Comparison of ENCODE assay signal across 27 mouse cellular contexts in the genomic region with DNA sequence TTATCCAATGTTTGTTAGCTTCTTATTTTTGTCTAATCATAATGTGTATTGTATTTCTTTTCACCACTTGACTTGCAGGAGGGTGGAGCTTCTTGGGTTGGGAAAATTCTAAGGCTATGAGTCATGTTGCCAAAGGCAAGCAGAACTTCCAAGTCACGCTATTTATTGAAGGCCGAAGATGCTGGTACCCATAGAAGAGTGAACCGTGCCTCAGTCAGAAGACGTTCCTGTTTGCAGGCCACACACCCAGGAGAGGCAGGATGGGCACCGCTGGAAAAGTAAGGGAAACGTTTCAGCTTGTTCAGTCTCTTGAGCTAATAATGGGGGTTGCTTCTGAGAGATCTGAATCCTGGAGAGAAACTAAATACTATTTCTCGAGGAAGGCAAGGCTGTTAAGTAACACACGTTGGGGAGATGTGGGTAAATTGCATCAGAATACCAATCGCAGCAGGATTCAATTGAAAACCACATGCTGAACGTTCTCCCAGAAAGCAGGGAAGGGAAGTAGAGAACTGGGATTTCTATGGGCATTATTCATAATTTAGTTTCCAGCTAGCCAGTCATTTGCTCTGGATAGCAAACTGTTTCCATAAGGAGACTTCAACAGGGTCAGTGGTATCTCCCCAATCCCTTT. TPM values are rescaled to one million over a fixed set of nuclear protein-coding genes. Genes with fewer than 3 reads are reported as not detected.
A peak's percentile ranks its signal among the peaks of the same experiment; 100 is the strongest.
DNase-seq lines count a peak whose midpoint lies in the region; ATAC-seq lines count a peak whose summit lies in the region.
"Had no signal": no experiment of that assay in that cellular context is flagged by ENCODE, and none has a peak within 500 bp of the region (broad histone marks: within the 10 kb centered on the region; RNA-seq: fewer than 3 reads in every experiment).

A gene (plus strand): TSS at position 130 of the 634 bp plus-strand sequence.

- 0 out of 2 replicates have a peak within 1 kb of the TSS, but pooled peaks have one; percentile 22 for H3K27ac ChIP-seq in limb, embryonic 13.5 days
- no peak within 1 kb of the TSS for H3K27ac ChIP-seq in intestine, embryonic 15.5 days
- H3K27ac ChIP-seq: heart, embryonic 10.5 days; hindbrain, embryonic 10.5 days; kidney, postnatal 0 days; liver, embryonic 13.5 days; lung, embryonic 15.5 days; midbrain, embryonic 12.5 days; neural tube, embryonic 13.5 days had no signal

- 56% methylated on average over 10 of the region's 10 CpGs for WGBS in limb, embryonic 13.5 days
- WGBS in intestine, embryonic 15.5 days: 80% methylated on average over 10 of the region's 10 CpGs

- no peak within 1 kb of the TSS for H3K4me2 ChIP-seq in limb, embryonic 13.5 days (replicated peaks)
- H3K4me2 ChIP-seq in intestine, embryonic 15.5 days (replicated peaks): no peak within 1 kb of the TSS
- H3K4me2 ChIP-seq: liver, embryonic 13.5 days; lung, embryonic 15.5 days; midbrain, embryonic 12.5 days; neural tube, embryonic 13.5 days had no signal

- H3K9ac ChIP-seq in limb, embryonic 13.5 days: no peak within 1 kb of the TSS
- H3K9ac ChIP-seq in intestine, embryonic 15.5 days: no peak within 1 kb of the TSS
- H3K9ac ChIP-seq: liver, embryonic 13.5 days; lung, embryonic 15.5 days; midbrain, embryonic 12.5 days; neural tube, embryonic 13.5 days had no signal

- no peaks in the 10 kb centered on the region for H3K36me3 ChIP-seq in limb, embryonic 13.5 days
- no peaks in the 10 kb centered on the region for H3K36me3 ChIP-seq in intestine, embryonic 15.5 days
- H3K36me3 ChIP-seq: heart, embryonic 10.5 days; hindbrain, embryonic 10.5 days; liver, embryonic 13.5 days; lung, embryonic 15.5 days; midbrain, embryonic 12.5 days; neural tube, embryonic 13.5 days had no signal

- DNase-seq in adrenal gland, postnatal 4 days (ENCODE audit: low spot score in 2 of 2): no peak
- DNase-seq in adrenal gland, adult 2 months: no peak
- DNase-seq in 3134 (ENCODE audit: extremely low read depth, insufficient read length, low spot score) (peak; percentile 73), R1 (ENCODE audit: low read depth, low spot score) (peak; percentile 27)
- DNase-seq in kidney, postnatal 14 days: no peak
- DNase-seq: cerebellum, adult 11 months; cerebellum, postnatal 10 days; kidney, adult 18-20 months; layer of hippocampus, postnatal 36 days; liver, embryonic 13.5 days; spleen, adult 18-20 months; thymus, adult 18-20 months; thymus, postnatal 4 days had no signal

- H3K4me1 ChIP-seq in limb, embryonic 13.5 days: no peaks in the 10 kb centered on the region
- H3K4me1 ChIP-seq in intestine, embryonic 15.5 days (replicated peaks): no peaks in the 10 kb centered on the region
- H3K4me1 ChIP-seq: heart, embryonic 10.5 days; liver, embryonic 13.5 days had no signal

- no peaks in the 10 kb centered on the region; the same call in 1 of the 2 replicates for H3K9me3 ChIP-seq in limb, embryonic 13.5 days
- no peaks in the 10 kb centered on the region for H3K9me3 ChIP-seq in intestine, embryonic 15.5 days
- H3K9me3 ChIP-seq: heart, embryonic 10.5 days; hindbrain, embryonic 10.5 days; liver, embryonic 13.5 days; lung, embryonic 15.5 days; midbrain, embryonic 12.5 days; neural tube, embryonic 13.5 days had no signal

- no peak for ATAC-seq in limb, embryonic 13.5 days (ENCODE audit: low FRiP score, low read depth)
- no peak for ATAC-seq in intestine, embryonic 15.5 days
- ATAC-seq: forebrain, embryonic 16.5 days had no signal

- H3K27me3 ChIP-seq in limb, embryonic 13.5 days: no peaks in the 10 kb centered on the region
- no peaks in the 10 kb centered on the region for H3K27me3 ChIP-seq in intestine, embryonic 15.5 days (replicated peaks)
- H3K27me3 ChIP-seq: liver, embryonic 13.5 days; lung, embryonic 15.5 days; midbrain, embryonic 12.5 days; neural tube, embryonic 13.5 days had no signal

- no peak within 1 kb of the TSS for H3K4me3 ChIP-seq in limb, embryonic 13.5 days
- H3K4me3 ChIP-seq in intestine, embryonic 15.5 days (replicated peaks): no peak within 1 kb of the TSS
- H3K4me3 ChIP-seq: erythroblast, embryonic 14.5 days; heart, embryonic 10.5 days; hindbrain, embryonic 10.5 days; liver, embryonic 13.5 days; lung, embryonic 15.5 days; midbrain, embryonic 12.5 days; neural tube, embryonic 13.5 days had no signal

RNA-seq across cellular contexts. Expression of the gene that starts here (rescaled TPM):
- 10 to 100 TPM; 22.2 to 29.2 TPM for total RNA-seq in adrenal gland, postnatal 4 days (2021)
- 10 to 100 TPM in 1 of 2 experiments, 1 to 10 TPM in 1; 8.4 to 61.8 TPM for total RNA-seq in adrenal gland, adult 2 months (2021)
- 3.9 and 4.4 TPM in 2 replicates for polyA plus RNA-seq in adrenal gland, adult 2 months (2012; rRNA removed)
- 0.32 and 1.1 TPM in 2 replicates for polyA plus RNA-seq in limb, embryonic 13.5 days (2015; fragmentation: Nextera tagmentation; extraction: Ambion mirVana)
- 0.21 and 0.30 TPM in 2 replicates for polyA plus RNA-seq in intestine, embryonic 15.5 days (2015; fragmentation: Nextera tagmentation; extraction: Ambion mirVana)
- total RNA-seq: left cerebral cortex, postnatal 25 days; megakaryocyte progenitor cell, adult 5-6 weeks; monocyte, adult 5-6 weeks had no signal
- polyA plus RNA-seq: erythroblast, embryonic 14.5 days; heart, postnatal 0 days had no signal

Comparison
In these comparisons a context has a peak if more than half of its experiments do, and no peak if none do; other contexts are left out.
1. DNase-seq: peak in 3134 (single experiment) and R1 (single experiment); none in adrenal gland, postnatal 4 days (0 of 2), adrenal gland, adult 2 months (single experiment) and kidney, postnatal 14 days (single experiment).